Mouse (Mus musculus) ZHBTc4 (cell line): ENCODE data around the gene Gm28171.
"Not testable (repeated sequence)": the region's sequence is repeated elsewhere in the genome, so short reads cannot be mapped to it uniquely, and the experiment has no call there.

Source experiments
- DNase-seq: peaks from one replicate; pipeline ENCODE4 v3.0.0-alpha.2; 2011; ENCODE audit warnings: low read depth, low spot score

The Gm28171 gene

DNA sequence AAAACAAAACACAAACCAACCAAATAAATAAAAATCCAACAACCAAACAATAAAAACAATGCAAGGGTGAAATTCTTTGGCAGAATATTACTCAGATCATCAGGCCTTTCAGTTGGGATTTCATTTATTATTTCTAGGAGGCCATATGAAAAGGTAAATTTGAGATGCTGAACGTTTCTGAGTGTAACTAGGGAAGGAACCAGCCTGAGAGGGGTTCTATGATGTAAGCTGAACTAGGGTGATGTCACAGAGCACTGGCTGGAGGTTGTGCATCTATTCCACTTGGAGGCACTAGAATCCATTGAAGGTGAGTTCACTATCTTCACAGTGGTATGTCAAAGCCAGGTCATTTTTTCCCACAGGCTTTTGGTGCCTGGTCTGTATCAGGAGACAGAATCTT, at the start of gene Gm28171:
TSS of gene Gm28171 (plus strand) at position 301 of the 400 bp plus-strand sequence.
- not testable (repeated sequence) for DNase-seq
